In genomic region chr5:41165870-41166626, GRCm38 (mm10) we compare ENCODE assay signal across 18 mouse cellular contexts.
DNase-seq lines count a peak whose midpoint lies in the region; ATAC-seq lines count a peak whose summit lies in the region.
"Had no signal": no experiment of that assay in that cellular context is flagged by ENCODE, and none has a peak within 500 bp of the region (broad histone marks: within the 10 kb centered on the region; RNA-seq: fewer than 3 reads in every experiment).

No protein-coding gene starts in this region.

- no peak overlapping the region for H3K4me3 ChIP-seq in midbrain, embryonic 12.5 days
- no peak overlapping the region for H3K4me3 ChIP-seq in midbrain, embryonic 10.5 days
- H3K4me3 ChIP-seq in forebrain, embryonic 14.5 days (ENCODE audit: low read depth, low read length), result no peak overlapping the region
- H3K4me3 ChIP-seq: erythroblast, embryonic 14.5 days; gastrocnemius, adult 2 months; layer of hippocampus, adult 2 months had no signal

- no peaks in the 10 kb centered on the region for H3K9me3 ChIP-seq in midbrain, embryonic 12.5 days
- no peaks in the 10 kb centered on the region for H3K9me3 ChIP-seq in midbrain, embryonic 10.5 days (replicated peaks)
- H3K9me3 ChIP-seq in forebrain, embryonic 14.5 days (replicated peaks; ENCODE audit: control insufficient read depth, low read length), result no peaks in the 10 kb centered on the region

- ATAC-seq in frontal cortex, adult (ENCODE audit: low TSS enrichment), result peak; percentile 52
- peak; percentile 52; the same call in 1 of the 2 replicates for ATAC-seq in midbrain, embryonic 12.5 days (ENCODE audit: low FRiP score, low read depth)
- ATAC-seq in forebrain, embryonic 14.5 days, result peak; percentile 79
- ATAC-seq: intestine, postnatal 0 days had no signal

- no peak for DNase-seq in frontal cortex, postnatal 14 days (ENCODE audit: low spot score in 2 of 2)
- DNase-seq in midbrain, embryonic 10.5 days (ENCODE audit: low spot score), result no peak
- DNase-seq in Muller cell, postnatal 12 days (ENCODE audit: inconsistent ontology term), result peak; percentile 70
- peak; percentile 70 for DNase-seq in forebrain, embryonic 14.5 days (ENCODE audit: low spot score)
- DNase-seq in layer of hippocampus, postnatal 25 days (ENCODE audit: extremely low spot score in 1 of 2, low spot score in 1 of 2), result no peak
- no peak for DNase-seq in cerebellum, postnatal 4 days (ENCODE audit: low spot score in 2 of 2)
- DNase-seq: cerebellum, adult 11-12 months; cerebellum, postnatal 25 days; gastrocnemius, adult 2 months; liver; lung, adult 18-20 months; thymus, adult 2 months had no signal

- WGBS in midbrain, embryonic 12.5 days, result 66% methylated on average over 14 of the region's 14 CpGs
- WGBS in midbrain, embryonic 10.5 days, result 72% methylated on average over 14 of the region's 14 CpGs
- 12% methylated on average over 14 of the region's 14 CpGs for WGBS in forebrain, embryonic 14.5 days

- H3K27me3 ChIP-seq in midbrain, embryonic 12.5 days, result no peaks in the 10 kb centered on the region
- H3K27me3 ChIP-seq in midbrain, embryonic 10.5 days (ENCODE audit: low read depth, poor library complexity, severe bottlenecking), result no peaks in the 10 kb centered on the region
- no peaks in the 10 kb centered on the region for H3K27me3 ChIP-seq in forebrain, embryonic 14.5 days (replicated peaks; ENCODE audit: control insufficient read depth, insufficient read depth, low read length)

- H3K4me1 ChIP-seq in midbrain, embryonic 12.5 days, result no peaks in the 10 kb centered on the region
- H3K4me1 ChIP-seq in midbrain, embryonic 10.5 days, result no peaks in the 10 kb centered on the region
- peaks cover 4% of the 10 kb centered on the region; the same call in 1 of the 2 replicates for H3K4me1 ChIP-seq in forebrain, embryonic 14.5 days (ENCODE audit: control insufficient read depth, insufficient read depth, low read length)

- no peaks in the 10 kb centered on the region for H3K36me3 ChIP-seq in midbrain, embryonic 12.5 days
- no peaks in the 10 kb centered on the region for H3K36me3 ChIP-seq in midbrain, embryonic 10.5 days
- no peaks in the 10 kb centered on the region for H3K36me3 ChIP-seq in forebrain, embryonic 14.5 days (ENCODE audit: control insufficient read depth, insufficient read depth, low read length)

- H3K9ac ChIP-seq in midbrain, embryonic 12.5 days (replicated peaks), result no peak overlapping the region
- H3K9ac ChIP-seq in forebrain, embryonic 14.5 days (ENCODE audit: low read length), result no peak overlapping the region
- H3K9ac ChIP-seq: hindbrain, embryonic 14.5 days had no signal

- H3K27ac ChIP-seq in midbrain, embryonic 12.5 days (replicated peaks), result no peak overlapping the region
- H3K27ac ChIP-seq in midbrain, embryonic 10.5 days (replicated peaks), result no peak overlapping the region
- no peak overlapping the region for H3K27ac ChIP-seq in forebrain, embryonic 14.5 days (ENCODE audit: low read depth, low read length)
- H3K27ac ChIP-seq: gastrocnemius, adult 2 months; hindbrain, embryonic 14.5 days; layer of hippocampus, adult 2 months had no signal

- no peak overlapping the region for H3K4me2 ChIP-seq in midbrain, embryonic 12.5 days (replicated peaks)
- peak overlapping the region; percentile 34 for H3K4me2 ChIP-seq in forebrain, embryonic 14.5 days (ENCODE audit: low read length)
- H3K4me2 ChIP-seq: hindbrain, embryonic 14.5 days had no signal

Comparison
In these comparisons a context has a peak if more than half of its experiments do, and no peak if none do; other contexts are left out.
1. DNase-seq: peak in Muller cell, postnatal 12 days (single experiment) and forebrain, embryonic 14.5 days (single experiment); none in frontal cortex, postnatal 14 days (0 of 2), midbrain, embryonic 10.5 days (single experiment), layer of hippocampus, postnatal 25 days (0 of 2) and cerebellum, postnatal 4 days (0 of 2).
2. Peak in every context shown above with its lines, with median percentiles within 50 percentile points of each other: ATAC-seq.